Mouse (Mus musculus): ENCODE results near the gene Ccn1.

DNA sequence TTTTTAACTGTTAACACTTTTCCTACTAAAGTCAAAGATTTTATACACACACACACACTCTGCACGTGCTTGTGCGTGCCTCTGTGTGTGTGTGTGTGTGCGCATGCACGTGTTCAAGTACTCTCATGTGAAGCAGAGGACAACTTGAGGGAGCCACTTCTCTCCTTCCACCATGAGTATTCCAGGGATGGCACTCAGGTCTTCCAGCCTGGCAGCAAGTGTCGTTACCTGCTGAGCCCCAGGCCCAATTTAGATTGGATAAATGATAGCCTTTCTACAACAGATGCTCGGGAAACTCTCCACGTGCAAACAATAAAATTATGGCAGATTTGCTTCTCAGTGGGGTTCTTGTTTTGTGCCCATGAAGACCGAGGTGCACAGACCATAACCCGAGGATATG lies 39.5 kb upstream of the Ccn1 start:
- no peak for TF ChIP-seq CTCF (IDR thresholded peaks at IDR 0.05; ENCODE audit: low read depth, low read length)
- no peak for TF ChIP-seq TAL1 (conservative IDR thresholded peaks at IDR 0.05; ENCODE audit: low read depth, low read length)
- no peak for TF ChIP-seq GATA1 (IDR thresholded peaks at IDR 0.05; ENCODE audit: borderline replicate concordance, low read length)
- TF ChIP-seq POLR2AphosphoS5 (IDR thresholded peaks at IDR 0.05; ENCODE audit: insufficient replicate concordance, low read depth, low read length) = no peak

Measured in G1E (cell line).